Comparison of ENCODE assay signal across 8 mouse cellular contexts in genomic region chr3:142701407-142701989, GRCm38 (mm10). TPM values are rescaled to one million over a fixed set of nuclear protein-coding genes. Genes with fewer than 3 reads are reported as not detected.
A peak's percentile ranks its signal among the peaks of the same experiment; 100 is the strongest.
DNase-seq lines count a peak whose midpoint lies in the region; ATAC-seq and TF ChIP-seq lines count a peak whose summit lies in the region.

No protein-coding gene starts in this region.

- H3K9me3 ChIP-seq in CH12.LX (replicated peaks; ENCODE audit: low read length): no peaks in the 10 kb centered on the region
- H3K9me3 ChIP-seq in forebrain, embryonic 15.5 days: no peaks in the 10 kb centered on the region
- no peaks in the 10 kb centered on the region for H3K9me3 ChIP-seq in liver, embryonic 12.5 days (replicated peaks)

- TF ChIP-seq EP300 in CH12.LX (IDR thresholded peaks at IDR 0.05; ENCODE audit: low read length): no peak

- ATAC-seq in cerebellum, adult (ENCODE audit: insufficient number of reproducible peaks, low FRiP score, low TSS enrichment): 0 out of 2 replicates have a peak, but pooled peaks have one; percentile 2
- ATAC-seq in forebrain, embryonic 15.5 days (replicated peaks): no peak
- no peak for ATAC-seq in liver, embryonic 12.5 days
- ATAC-seq in activated CD4-positive, CD25-positive, alpha-beta regulatory T cell, adult 4 months: no peak

- H3K27ac ChIP-seq in CH12.LX (ENCODE audit: insufficient read depth, low read depth): no peak overlapping the region
- H3K27ac ChIP-seq in forebrain, embryonic 15.5 days (replicated peaks): no peak overlapping the region
- H3K27ac ChIP-seq in liver, embryonic 12.5 days: no peak overlapping the region
- peak overlapping the region; percentile 1; the same call in 1 of the 2 replicates for H3K27ac ChIP-seq in testis, adult 2 months (ENCODE audit: control insufficient read depth, insufficient read depth, low read depth, low read length)

- no peaks in the 10 kb centered on the region for H3K79me2 ChIP-seq in CH12.LX (replicated peaks; ENCODE audit: control insufficient read depth, extremely low read depth, insufficient read depth, poor library complexity, severe bottlenecking)

- H3K27me3 ChIP-seq in CH12.LX (replicated peaks): no peaks in the 10 kb centered on the region
- peaks cover 13% of the 10 kb centered on the region; the same call in 1 of the 2 replicates for H3K27me3 ChIP-seq in forebrain, embryonic 15.5 days
- H3K27me3 ChIP-seq in liver, embryonic 12.5 days (replicated peaks): peaks cover 27% of the 10 kb centered on the region
- H3K27me3 ChIP-seq in testis, adult 2 months (ENCODE audit: control insufficient read depth, insufficient read depth, low read length): no peaks in the 10 kb centered on the region

- dilution Hi-C loops in CH12.LX (cut with MboI; ENCODE audit: extremely low pct_ligation_motif_present, extremely low pct_unique_long_range_greater_than_20kb, low sequenced_read_pairs): loop anchor here (25.0 kb wide), 1 partner anchor 214 kb away; the partner anchor contains the start of gene Gbp5

- WGBS in forebrain, embryonic 15.5 days: 27% methylated on average over 15 of the region's 15 CpGs
- WGBS in liver, embryonic 12.5 days (ENCODE audit: insufficient replicate concordance): 17% methylated on average over 15 of the region's 15 CpGs

- H3K4me3 ChIP-seq in CH12.LX (replicated peaks in 1 of 3; ENCODE audit: low read depth in 2 of 3, low read length in 2 of 3, poor library complexity in 1 of 3): peak overlapping the region; percentile 68 to 90 (median 79)
- peak overlapping the region; percentile 55 for H3K4me3 ChIP-seq in forebrain, embryonic 15.5 days
- peak overlapping the region; percentile 58 for H3K4me3 ChIP-seq in liver, embryonic 12.5 days
- peak overlapping the region; percentile 68 for H3K4me3 ChIP-seq in testis, adult 2 months (ENCODE audit: control insufficient read depth, low read depth, low read length)

- peaks cover 0 to 9% of the 10 kb centered on the region in 2 experiments for H3K36me3 ChIP-seq in CH12.LX (replicated peaks in 1 of 2; ENCODE audit: control insufficient read depth in 1 of 2, insufficient read depth in 1 of 2, low read length in 1 of 2)
- H3K36me3 ChIP-seq in forebrain, embryonic 15.5 days: no peaks in the 10 kb centered on the region
- H3K36me3 ChIP-seq in liver, embryonic 12.5 days: no peaks in the 10 kb centered on the region; the same call in 1 of the 2 replicates
- H3K36me3 ChIP-seq in testis, adult 2 months (ENCODE audit: control insufficient read depth, insufficient read depth, low read length): no peaks in the 10 kb centered on the region

- H3K4me2 ChIP-seq in CH12.LX (ENCODE audit: insufficient read depth, low read depth, poor library complexity, severe bottlenecking): peak overlapping the region; percentile 79
- H3K4me2 ChIP-seq in forebrain, embryonic 15.5 days (replicated peaks): peak overlapping the region; percentile 82
- peak overlapping the region; percentile 71 for H3K4me2 ChIP-seq in liver, embryonic 12.5 days

- no peak for TF ChIP-seq POLR2A in CH12.LX (IDR thresholded peaks at IDR 0.05; ENCODE audit: low read depth, low read length)
- no peak for TF ChIP-seq POLR2A in testis, adult 2 months (IDR thresholded peaks at IDR 0.05; ENCODE audit: control insufficient read depth, low read depth, low read length)

- no peak for TF ChIP-seq CTCF in CH12.LX (conservative IDR thresholded peaks at IDR 0.05 in 1 of 2, IDR thresholded peaks at IDR 0.05 in 1 of 2; ENCODE audit: low read depth in 2 of 2, low read length in 2 of 2)
- TF ChIP-seq CTCF in testis, adult 2 months (IDR thresholded peaks at IDR 0.05; ENCODE audit: control insufficient read depth, insufficient read depth, insufficient replicate concordance, low read depth, low read length): no peak

- in situ Hi-C loops in CH12.LX (cut with MboI; ENCODE audit: low pct_ligation_motif_present, low pct_unique_long_range_greater_than_20kb, low sequenced_read_pairs): loop anchor here (10.0 to 25.0 kb wide), 2 partner anchors 137 to 414 kb away; partner anchors contain the start of gene Gbp3

- H3K9ac ChIP-seq in CH12.LX (ENCODE audit: insufficient read depth, low read depth): peak overlapping the region; percentile 6; the same call in 1 of the 2 replicates
- peak overlapping the region; percentile 50 for H3K9ac ChIP-seq in forebrain, embryonic 15.5 days (replicated peaks)
- peak overlapping the region; percentile 48 for H3K9ac ChIP-seq in liver, embryonic 12.5 days

- DNase-seq in cerebellum, postnatal 10 days: no peak
- no peak for DNase-seq in CH12.LX (ENCODE audit: extremely low read depth)
- DNase-seq in layer of hippocampus, postnatal 36 days: no peak

- peaks cover 5 to 31% of the 10 kb centered on the region in 2 experiments; a peak in 3 of 4 replicates for H3K4me1 ChIP-seq in CH12.LX (ENCODE audit: control insufficient read depth in 1 of 2, insufficient read depth in 2 of 2)
- peaks cover 8% of the 10 kb centered on the region for H3K4me1 ChIP-seq in forebrain, embryonic 15.5 days
- peaks cover 22% of the 10 kb centered on the region for H3K4me1 ChIP-seq in liver, embryonic 12.5 days
- H3K4me1 ChIP-seq in testis, adult 2 months (ENCODE audit: control insufficient read depth, insufficient read depth, low read length): 0 out of 2 replicates have a peak, but pooled peaks cover 4% of the 10 kb centered on the region

- TF ChIP-seq RAD21 in CH12.LX (IDR thresholded peaks at IDR 0.05; ENCODE audit: low read depth, low read length): no peak

TF ChIP-seq in CH12.LX, 34 proteins besides CTCF, POLR2A, EP300 and RAD21:
- TF ChIP-seq GABPA (IDR thresholded peaks at IDR 0.05; ENCODE audit: insufficient replicate concordance, low read depth, low read length): no peak
- no peak for TF ChIP-seq ZNF384 (IDR thresholded peaks at IDR 0.05; ENCODE audit: low read depth, low read length)
- TF ChIP-seq NELFE (IDR thresholded peaks at IDR 0.05; ENCODE audit: low read depth, low read length): no peak

RNA-seq across cellular contexts. Expression of gene Kyat3, which starts 0.6 kb away (rescaled TPM):
- total RNA-seq in CH12.LX (2012; rRNA removed): 43.3 and 56.2 TPM in 2 replicates
- total RNA-seq in CH12.LX (2014; rRNA removed): 122 and 135 TPM in 2 replicates
- polyA plus RNA-seq in CH12.LX (2012; ENCODE audit: insufficient read length, low read depth): 86.1 and 95.0 TPM in 2 replicates
- 5.2 and 5.3 TPM in 2 replicates for polyA plus RNA-seq in forebrain, embryonic 15.5 days (2015; fragmentation: Nextera tagmentation; extraction: Ambion mirVana)
- 9.5 and 11.0 TPM in 2 replicates for polyA plus RNA-seq in liver, embryonic 12.5 days (2016; fragmentation: Nextera tagmentation; extraction: Ambion mirVana)
- 3.1 and 3.8 TPM in 2 replicates for polyA plus RNA-seq in testis, adult 2 months (2012; rRNA removed)
- 1 to 10 TPM; 5.2 TPM for polyA plus RNA-seq in activated CD4-positive, CD25-positive, alpha-beta regulatory T cell, adult 4 months (2017; shearing (Covaris generic))
- 1 to 10 TPM; 4.5 to 5.3 TPM for total RNA-seq in layer of hippocampus, postnatal 36 days (2021)
